Mouse (Mus musculus): Measurements from ENCODE around the gene Zfp865. TPM values are rescaled to one million over a fixed set of nuclear protein-coding genes. Genes with fewer than 3 reads are reported as not detected.

Gene Zfp865
- polyA plus RNA-seq, 1 experiment from 2014 or later = 1.3 TPM

DNA sequence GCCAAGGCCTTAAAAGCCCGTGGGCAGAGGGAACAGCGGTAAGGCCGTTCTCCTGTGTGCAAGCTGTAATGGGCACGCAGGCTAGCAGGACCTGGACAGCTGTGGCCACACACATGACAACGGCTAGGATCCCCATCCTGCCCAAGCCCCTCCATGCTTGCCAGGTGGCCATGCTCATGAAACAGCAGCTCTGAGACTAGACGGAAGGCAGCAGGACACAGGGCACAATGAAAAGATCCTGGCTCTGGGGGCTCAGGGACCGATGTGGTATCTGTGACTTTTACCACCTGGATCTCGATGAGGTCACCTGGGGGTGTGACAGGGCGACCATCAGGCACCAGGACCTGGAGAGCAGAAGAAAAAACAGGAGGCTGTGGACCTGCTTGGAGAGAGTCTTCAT, 16.0 kb downstream of the Zfp865 start:
- no peaks in the 10 kb centered on the region for H3K27me3 ChIP-seq
- peaks cover 37% of the 10 kb centered on the region for H3K36me3 ChIP-seq (replicated peaks)
- no peak overlapping the region for H3K4me2 ChIP-seq
- no peak overlapping the region for H3K4me3 ChIP-seq (replicated peaks)
- peaks cover 23% of the 10 kb centered on the region for H3K4me1 ChIP-seq (replicated peaks)
- no peak overlapping the region for H3K9ac ChIP-seq
- WGBS (ENCODE audit: insufficient replicate concordance) = 80% methylated on average over 9 of the region's 9 CpGs
- ATAC-seq (ENCODE audit: insufficient read depth) = no peak
- no peak overlapping the region for H3K27ac ChIP-seq (replicated peaks)
- peaks cover 4% of the 10 kb centered on the region for H3K9me3 ChIP-seq (replicated peaks)

DNA sequence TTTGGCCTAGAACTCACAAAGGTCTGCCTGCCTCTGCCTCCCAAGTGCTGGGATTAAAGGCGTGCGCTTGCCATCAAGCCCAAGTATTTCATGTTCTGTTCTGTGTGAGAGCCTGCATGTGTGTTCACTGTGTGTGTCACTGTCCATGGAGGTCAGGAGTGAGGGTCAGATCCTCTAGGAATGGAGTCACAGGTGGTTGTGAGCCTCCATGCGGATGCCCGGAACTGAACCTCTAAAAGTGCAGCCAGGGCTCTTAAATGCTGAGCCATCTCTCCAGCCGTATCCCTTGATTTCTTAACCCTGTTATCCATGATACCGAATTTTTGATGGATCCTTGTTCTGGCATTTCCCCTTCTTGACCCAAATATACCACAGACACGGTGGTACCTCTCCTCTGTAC, 16.9 kb downstream of the Zfp865 start:
- H3K4me2 ChIP-seq = no peak overlapping the region
- no peak overlapping the region for H3K9ac ChIP-seq
- H3K4me1 ChIP-seq (replicated peaks) = peaks cover 23% of the 10 kb centered on the region
- peaks cover 28% of the 10 kb centered on the region for H3K36me3 ChIP-seq (replicated peaks)
- H3K27me3 ChIP-seq = no peaks in the 10 kb centered on the region
- no peak overlapping the region for H3K27ac ChIP-seq (replicated peaks)
- WGBS (ENCODE audit: insufficient replicate concordance) = 90% methylated on average over 7 of the region's 7 CpGs
- H3K9me3 ChIP-seq (replicated peaks) = no peaks in the 10 kb centered on the region
- H3K4me3 ChIP-seq (replicated peaks) = no peak overlapping the region
- no peak for ATAC-seq (ENCODE audit: insufficient read depth)

DNA sequence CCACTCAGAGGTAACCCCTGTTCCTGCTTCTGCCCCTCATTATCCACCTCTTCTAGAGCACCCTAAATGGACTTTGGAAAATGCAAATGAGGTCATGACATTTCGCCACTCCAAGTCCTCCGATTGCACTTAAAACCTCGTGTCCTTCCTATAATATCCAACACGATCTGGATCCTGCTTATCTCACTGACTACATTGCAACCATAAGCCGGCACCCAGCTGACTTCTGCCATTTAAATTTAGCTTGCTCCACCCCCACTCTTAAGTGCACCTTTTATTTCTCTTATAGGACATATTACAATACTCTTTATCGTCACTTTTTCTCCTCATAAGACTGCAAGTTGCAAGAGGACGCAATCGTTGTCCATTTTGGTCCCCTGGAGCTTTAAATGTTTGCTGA, 17.3 kb downstream of the Zfp865 start:
- peaks cover 23% of the 10 kb centered on the region for H3K4me1 ChIP-seq (replicated peaks)
- peak overlapping the region; percentile 85; the same call in 1 of the 2 replicates for H3K9ac ChIP-seq
- H3K4me3 ChIP-seq (replicated peaks) = peak overlapping the region; percentile 91
- peaks cover 24% of the 10 kb centered on the region for H3K36me3 ChIP-seq (replicated peaks)
- no peaks in the 10 kb centered on the region for H3K9me3 ChIP-seq (replicated peaks)
- WGBS (ENCODE audit: insufficient replicate concordance) = 71% methylated on average over 8 of the region's 8 CpGs
- no peaks in the 10 kb centered on the region for H3K27me3 ChIP-seq
- H3K27ac ChIP-seq (replicated peaks) = peak overlapping the region; percentile 96
- no peak for ATAC-seq (ENCODE audit: insufficient read depth)
- H3K4me2 ChIP-seq = peak overlapping the region; percentile 81

DNA sequence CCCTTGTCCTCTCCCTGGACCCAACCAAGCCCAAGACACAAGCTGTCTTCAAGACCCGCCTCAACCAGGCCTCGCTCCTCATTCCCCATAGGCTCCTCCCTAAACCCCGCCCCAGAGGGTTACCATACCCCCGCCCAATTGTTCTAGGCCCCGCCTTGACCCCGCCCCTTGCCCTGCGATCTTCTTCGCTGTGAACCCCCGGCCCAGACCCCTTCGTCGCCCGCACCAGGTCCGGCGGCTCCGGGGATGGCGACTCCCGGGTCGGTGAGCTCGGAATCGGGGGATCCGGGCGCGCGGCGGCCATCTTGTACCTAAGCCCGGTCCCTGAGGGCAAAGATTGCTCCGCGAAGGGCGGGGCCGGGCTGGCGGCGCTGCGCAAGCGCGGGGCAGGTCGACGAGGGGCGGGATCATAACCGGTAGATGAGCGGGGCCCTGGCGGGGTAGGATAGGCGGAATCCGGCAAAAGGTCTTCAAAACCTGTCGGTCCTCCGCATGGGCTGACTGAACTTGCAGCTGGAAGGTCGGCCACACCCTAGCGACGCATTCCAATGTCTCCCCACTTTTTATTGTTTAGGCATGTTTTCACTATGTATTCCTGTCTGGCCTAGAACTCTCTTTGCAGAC, 18.0 kb downstream of the Zfp865 start, which contains the start of gene Zfp784:
TSS of gene Zfp784 (minus strand) at position 338 of the 624 bp plus-strand sequence.
- Histone ChIP-seq H3K4me2 (peak within 1 kb of the TSS; percentile 81), H3K27me3 (no peaks in the 10 kb centered on the region), H3K9ac (peak within 1 kb of the TSS; percentile 85), H3K36me3 (replicated peaks) (peaks cover 16% of the 10 kb centered on the region), H3K9me3 (replicated peaks) (no peaks in the 10 kb centered on the region), H3K4me3 (replicated peaks) (peak within 1 kb of the TSS; percentile 91), H3K27ac (replicated peaks) (peak within 1 kb of the TSS; percentile 96), H3K4me1 (replicated peaks) (peaks cover 23% of the 10 kb centered on the region)
- ATAC-seq (ENCODE audit: insufficient read depth) = peak; percentile 98
- under 1% methylated on average over 48 of the region's 48 CpGs for WGBS (ENCODE audit: insufficient replicate concordance)

DNA sequence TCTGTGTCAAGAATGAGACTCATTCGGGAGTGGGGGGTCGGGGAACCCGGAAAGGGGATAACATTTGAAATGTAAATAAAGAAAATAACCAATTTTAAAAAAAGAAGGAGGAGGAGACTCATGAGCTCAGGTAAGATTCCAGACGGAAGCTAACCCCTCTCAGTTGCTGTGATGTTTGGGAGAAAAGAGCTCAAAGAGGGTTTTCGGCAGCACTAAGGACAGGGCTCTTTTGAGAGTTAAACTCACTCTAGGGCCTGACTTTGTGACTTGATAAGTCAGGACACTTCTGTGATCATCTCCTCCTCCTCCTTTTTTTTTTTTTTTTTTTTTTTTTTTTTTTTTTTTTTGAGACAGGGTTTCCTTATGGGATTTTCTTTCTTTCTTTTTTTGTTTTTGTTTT, 18.8 kb downstream of the Zfp865 start:
- Histone ChIP-seq H3K4me3 (replicated peaks) (peak overlapping the region; percentile 91), H3K4me2 (peak overlapping the region; percentile 81), H3K27me3 (no peaks in the 10 kb centered on the region), H3K9me3 (replicated peaks) (no peaks in the 10 kb centered on the region), H3K4me1 (replicated peaks) (peaks cover 23% of the 10 kb centered on the region), H3K27ac (replicated peaks) (peak overlapping the region; percentile 96), H3K9ac (peak overlapping the region; percentile 85), H3K36me3 (replicated peaks) (peaks cover 9% of the 10 kb centered on the region)
- ATAC-seq (ENCODE audit: insufficient read depth) = no peak
- 21% methylated on average over 5 of the region's 5 CpGs for WGBS (ENCODE audit: insufficient replicate concordance)

DNA sequence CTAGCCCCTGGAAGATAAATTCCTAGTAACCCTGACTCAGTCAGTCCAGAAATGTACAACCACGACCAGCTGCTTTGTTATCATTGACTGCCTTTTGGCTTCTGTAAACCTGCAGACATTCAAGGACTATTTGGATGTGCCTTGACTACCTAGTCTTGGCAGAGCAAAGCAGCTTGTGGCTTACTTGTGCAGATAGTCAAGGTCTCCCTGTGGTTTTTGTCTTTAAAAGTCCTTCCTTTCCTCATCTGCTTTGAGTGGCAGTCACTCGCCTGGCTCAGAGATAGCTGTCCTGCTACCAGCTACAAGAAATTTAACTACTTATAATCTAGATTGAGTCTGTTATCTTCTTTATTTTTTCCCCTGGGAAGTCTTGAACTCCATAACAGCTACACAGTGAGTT, 24.8 kb downstream of the Zfp865 start:
- 24% methylated on average over 2 of the region's 2 CpGs for WGBS (ENCODE audit: insufficient replicate concordance)
- no peak overlapping the region for H3K4me2 ChIP-seq
- no peak for ATAC-seq (ENCODE audit: insufficient read depth)
- no peak overlapping the region for H3K27ac ChIP-seq (replicated peaks)
- H3K4me1 ChIP-seq (replicated peaks) = no peaks in the 10 kb centered on the region; the same call in 1 of the 2 replicates
- H3K27me3 ChIP-seq = peaks cover 19% of the 10 kb centered on the region
- H3K9ac ChIP-seq = no peak overlapping the region
- H3K4me3 ChIP-seq (replicated peaks) = no peak overlapping the region
- no peaks in the 10 kb centered on the region for H3K36me3 ChIP-seq (replicated peaks)
- no peaks in the 10 kb centered on the region for H3K9me3 ChIP-seq (replicated peaks)

DNA sequence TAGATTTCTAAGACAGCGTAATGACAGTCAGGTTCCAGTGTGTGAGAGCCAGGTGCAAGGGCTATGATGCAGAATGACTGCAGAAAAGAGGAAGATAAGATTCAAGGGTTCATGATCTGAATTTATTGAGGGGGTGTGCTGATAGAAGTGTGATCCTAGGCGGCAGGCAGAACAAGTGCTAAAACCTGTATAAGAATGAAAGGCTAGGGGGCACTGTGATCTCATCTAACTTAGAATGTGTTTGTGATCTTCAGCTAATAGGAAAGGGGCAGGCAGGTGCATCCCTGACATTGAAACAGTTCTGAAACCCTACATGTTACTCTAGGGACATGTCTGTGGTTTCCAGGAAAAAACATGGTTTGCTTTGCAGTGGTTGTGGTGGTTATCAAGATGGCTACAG, 25.9 kb downstream of the Zfp865 start:
- H3K4me2 ChIP-seq = no peak overlapping the region
- no peak overlapping the region for H3K27ac ChIP-seq (replicated peaks)
- H3K4me1 ChIP-seq (replicated peaks) = peaks cover 5% of the 10 kb centered on the region; the same call in 1 of the 2 replicates
- no peak for ATAC-seq (ENCODE audit: insufficient read depth)
- no peaks in the 10 kb centered on the region for H3K9me3 ChIP-seq (replicated peaks)
- H3K9ac ChIP-seq = no peak overlapping the region
- H3K4me3 ChIP-seq (replicated peaks) = no peak overlapping the region
- 64% methylated on average over 2 of the region's 2 CpGs for WGBS (ENCODE audit: insufficient replicate concordance)
- H3K27me3 ChIP-seq = peaks cover 30% of the 10 kb centered on the region
- no peaks in the 10 kb centered on the region for H3K36me3 ChIP-seq (replicated peaks)

DNA sequence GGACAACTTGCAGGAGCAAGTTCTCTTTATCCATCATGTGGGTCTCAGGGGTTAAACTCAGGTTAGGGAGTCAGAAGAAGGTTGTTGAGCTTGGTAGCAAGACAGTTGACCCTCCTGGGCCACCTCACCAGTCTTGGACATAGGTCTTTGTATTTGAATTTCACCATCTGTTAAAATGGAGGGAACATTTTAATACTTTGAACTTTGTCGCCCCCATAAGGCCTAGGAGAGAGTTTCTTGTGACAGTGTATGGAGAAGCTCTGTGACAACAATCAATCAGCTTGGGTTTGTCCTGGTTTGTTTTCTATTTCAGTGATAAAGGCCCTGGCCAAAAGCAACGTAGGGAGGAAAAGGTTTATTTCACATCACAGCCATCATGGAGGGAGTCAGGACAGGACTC, 27.1 kb downstream of the Zfp865 start:
- no peak for ATAC-seq (ENCODE audit: insufficient read depth)
- Histone ChIP-seq H3K36me3 (replicated peaks) (no peaks in the 10 kb centered on the region), H3K27ac (replicated peaks) (no peak overlapping the region), H3K4me1 (replicated peaks) (peaks cover 12% of the 10 kb centered on the region; the same call in 1 of the 2 replicates), H3K9ac (no peak overlapping the region), H3K4me3 (replicated peaks) (no peak overlapping the region), H3K4me2 (no peak overlapping the region), H3K27me3 (peaks cover 42% of the 10 kb centered on the region), H3K9me3 (replicated peaks) (no peaks in the 10 kb centered on the region)
- WGBS (ENCODE audit: insufficient replicate concordance) = 6% methylated on average over 2 of the region's 2 CpGs

DNA sequence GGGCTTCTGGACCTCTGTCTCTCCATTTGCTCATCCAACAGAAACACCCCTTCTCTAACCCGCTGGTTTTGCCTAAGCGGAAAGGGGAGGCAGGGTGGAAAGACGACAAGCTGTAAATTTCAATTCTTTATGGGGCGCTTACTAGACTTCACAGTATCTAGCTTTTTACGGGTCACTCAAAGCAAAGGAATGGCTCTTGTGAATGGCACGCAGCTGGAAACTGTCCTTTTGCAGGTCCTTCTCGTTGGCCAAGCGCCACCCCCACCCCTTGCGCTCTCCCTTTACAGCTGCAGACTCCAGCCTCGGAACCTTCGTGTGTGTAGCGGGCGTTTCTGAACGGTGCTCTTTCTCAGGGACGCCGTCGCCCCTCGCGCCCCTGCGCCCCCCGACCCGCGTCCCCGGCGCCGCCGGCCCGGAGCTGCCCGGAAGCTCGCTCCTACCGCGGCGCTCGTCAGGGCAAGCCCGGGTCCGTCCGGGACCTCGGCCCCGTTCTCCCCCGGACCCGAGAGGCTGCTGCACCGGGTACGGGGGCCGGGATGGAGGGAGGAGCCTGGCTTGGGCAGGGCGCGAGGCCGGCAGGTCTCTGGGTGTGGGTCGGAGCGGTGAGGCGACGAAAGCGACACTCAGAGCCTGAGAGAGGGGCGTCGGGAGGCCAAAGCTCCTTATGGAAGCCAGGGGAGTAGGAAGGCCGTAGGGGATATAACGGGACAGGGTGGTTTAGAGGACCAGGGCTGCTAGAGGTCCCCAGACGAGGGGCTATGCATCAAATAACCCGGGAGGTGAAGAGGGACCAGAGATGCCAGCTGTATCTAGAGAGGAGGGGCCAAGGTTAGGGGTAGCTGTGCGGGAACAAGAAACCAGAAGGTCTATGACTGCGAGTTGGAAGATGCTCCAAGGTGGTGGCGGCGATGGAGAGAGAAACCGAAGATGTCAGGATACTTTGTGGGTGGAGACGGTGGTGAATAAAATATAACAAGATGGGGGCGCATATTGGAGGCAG, 31.3 kb downstream of the Zfp865 start, which contains the start of gene Zfp580:
TSS of gene Zfp580 (plus strand) at position 346 of the 1,000 bp plus-strand sequence.
- no peaks in the 10 kb centered on the region for H3K9me3 ChIP-seq (replicated peaks)
- no peak within 1 kb of the TSS for H3K27ac ChIP-seq (replicated peaks)
- H3K27me3 ChIP-seq = peaks cover 84% of the 10 kb centered on the region
- peak within 1 kb of the TSS; percentile 50 for H3K9ac ChIP-seq
- H3K4me3 ChIP-seq (replicated peaks) = peak within 1 kb of the TSS; percentile 61
- H3K4me2 ChIP-seq = peak within 1 kb of the TSS; percentile 72
- peaks cover 22% of the 10 kb centered on the region for H3K4me1 ChIP-seq (replicated peaks)
- ATAC-seq (ENCODE audit: insufficient read depth) = peak; percentile 61
- no peaks in the 10 kb centered on the region for H3K36me3 ChIP-seq (replicated peaks)
- 1% methylated on average over 65 of the region's 65 CpGs for WGBS (ENCODE audit: insufficient replicate concordance)

DNA sequence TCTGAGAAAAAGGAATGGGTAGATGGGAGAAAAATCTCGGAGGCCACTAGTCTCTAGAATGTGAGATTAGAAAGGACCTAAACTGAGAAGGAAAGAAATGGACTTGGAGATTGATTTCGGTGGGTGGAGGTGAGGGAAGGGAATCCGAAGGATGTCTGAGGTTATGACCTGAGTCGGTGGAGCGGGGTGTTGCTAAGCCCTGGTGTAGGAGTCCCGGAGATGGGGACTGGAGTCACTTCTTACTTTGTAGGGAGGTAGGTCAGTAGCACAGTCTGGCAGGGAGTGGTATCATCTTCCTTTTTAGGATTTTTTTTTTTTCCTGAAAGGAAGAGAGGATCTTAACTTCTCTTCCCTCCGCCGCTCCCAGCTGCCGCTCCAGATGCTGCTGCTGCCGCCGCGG, 32.3 kb downstream of the Zfp865 start:
- 4% methylated on average over 12 of the region's 12 CpGs for WGBS (ENCODE audit: insufficient replicate concordance)
- no peaks in the 10 kb centered on the region for H3K36me3 ChIP-seq (replicated peaks)
- no peaks in the 10 kb centered on the region for H3K9me3 ChIP-seq (replicated peaks)
- no peak overlapping the region for H3K9ac ChIP-seq
- peaks cover 93% of the 10 kb centered on the region for H3K27me3 ChIP-seq
- no peak for ATAC-seq (ENCODE audit: insufficient read depth)
- peaks cover 27% of the 10 kb centered on the region for H3K4me1 ChIP-seq (replicated peaks)
- peak overlapping the region; percentile 61; the same call in 1 of the 2 replicates for H3K4me3 ChIP-seq (replicated peaks)
- 0 out of 2 replicates have a peak overlapping the region, but pooled peaks have one; percentile 36 for H3K4me2 ChIP-seq
- H3K27ac ChIP-seq (replicated peaks) = no peak overlapping the region

DNA sequence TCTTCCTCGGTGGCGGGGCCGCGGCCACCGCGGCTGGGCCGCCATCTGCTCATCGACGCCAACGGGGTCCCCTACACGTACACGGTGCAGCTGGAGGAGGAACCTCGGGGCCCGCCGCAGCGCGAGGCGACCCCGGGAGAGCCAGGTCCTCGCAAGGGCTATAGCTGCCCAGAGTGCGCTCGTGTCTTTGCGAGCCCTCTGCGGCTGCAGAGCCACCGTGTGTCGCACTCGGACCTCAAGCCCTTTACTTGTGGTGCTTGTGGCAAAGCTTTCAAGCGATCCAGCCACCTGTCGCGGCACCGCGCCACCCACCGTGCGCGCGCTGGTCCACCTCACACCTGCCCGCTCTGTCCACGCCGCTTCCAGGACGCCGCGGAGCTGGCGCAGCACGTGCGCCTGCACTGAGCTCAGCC, 32.8 kb downstream of the Zfp865 start:
- ATAC-seq (ENCODE audit: insufficient read depth) = no peak
- Histone ChIP-seq H3K27ac (replicated peaks) (no peak overlapping the region), H3K9me3 (replicated peaks) (no peaks in the 10 kb centered on the region), H3K4me2 (peak overlapping the region; percentile 36), H3K4me1 (replicated peaks) (peaks cover 27% of the 10 kb centered on the region), H3K27me3 (peaks cover 98% of the 10 kb centered on the region), H3K36me3 (replicated peaks) (no peaks in the 10 kb centered on the region), H3K9ac (no peak overlapping the region), H3K4me3 (replicated peaks) (peak overlapping the region; percentile 14; the same call in 1 of the 2 replicates)
- WGBS (ENCODE audit: insufficient replicate concordance) = 5% methylated on average over 45 of the region's 45 CpGs
